Mouse (Mus musculus): ENCODE measurements around the gene Snrpa1. TPM values are rescaled to one million over a fixed set of nuclear protein-coding genes. Genes with fewer than 3 reads are reported as not detected.

Gene Snrpa1
- total RNA-seq, 2 experiments from 2014 or later, result 40.1 to 42.7 TPM

GRCm38 (mm10) chr7:66115821-66116343, 57.1 kb downstream of the Snrpa1 start:
- no peak for DNase-seq

DNA sequence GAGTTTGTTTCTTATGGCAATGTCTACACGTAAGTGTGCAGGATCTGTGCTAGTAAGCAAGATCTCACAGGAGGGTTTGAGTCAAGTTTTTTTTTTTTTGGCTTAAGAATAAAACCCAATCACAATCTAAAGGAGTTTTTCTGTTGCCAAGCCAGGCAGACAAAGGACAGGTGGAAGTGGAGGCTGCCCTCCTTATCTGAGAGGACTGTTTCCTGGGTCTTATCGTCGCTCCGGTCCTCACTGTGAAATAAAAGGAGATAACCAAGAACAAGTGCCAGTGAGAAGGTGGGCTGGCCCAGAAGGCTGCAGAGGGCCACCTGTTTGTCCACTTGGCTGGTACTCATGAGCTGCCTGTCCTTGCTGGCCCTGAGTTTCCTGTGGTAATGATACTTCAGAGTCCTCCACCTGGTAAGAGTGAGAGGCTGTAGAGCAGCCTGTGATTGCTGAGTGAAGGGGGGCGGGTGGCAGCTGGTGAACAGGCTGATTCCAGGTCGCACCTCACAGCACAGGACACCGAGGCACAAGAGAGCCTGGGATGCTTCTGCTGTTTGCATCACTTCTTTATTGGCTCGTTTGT, 58.2 kb downstream of the Snrpa1 start:
- no peak for DNase-seq

DNA sequence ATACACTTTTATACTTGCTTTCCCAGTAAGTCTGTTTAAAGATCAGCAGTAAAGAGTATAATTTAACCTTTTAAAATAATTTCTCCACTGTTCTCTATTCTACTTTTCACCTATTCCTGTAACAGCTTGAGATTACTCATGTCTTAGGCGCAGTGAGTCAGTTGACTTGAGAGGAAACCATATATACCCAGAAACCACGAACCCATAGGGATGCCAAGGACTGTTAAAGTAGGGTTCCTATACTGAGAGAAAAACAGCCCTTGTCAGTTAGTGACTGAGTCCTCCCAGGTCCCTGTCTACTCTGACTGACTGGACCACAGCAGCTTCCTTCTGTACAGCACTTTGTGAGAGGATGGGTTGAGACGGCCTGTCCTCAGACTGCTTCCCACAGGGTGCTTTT, 59.2 kb downstream of the Snrpa1 start:
- DNase-seq, result no peak

DNA sequence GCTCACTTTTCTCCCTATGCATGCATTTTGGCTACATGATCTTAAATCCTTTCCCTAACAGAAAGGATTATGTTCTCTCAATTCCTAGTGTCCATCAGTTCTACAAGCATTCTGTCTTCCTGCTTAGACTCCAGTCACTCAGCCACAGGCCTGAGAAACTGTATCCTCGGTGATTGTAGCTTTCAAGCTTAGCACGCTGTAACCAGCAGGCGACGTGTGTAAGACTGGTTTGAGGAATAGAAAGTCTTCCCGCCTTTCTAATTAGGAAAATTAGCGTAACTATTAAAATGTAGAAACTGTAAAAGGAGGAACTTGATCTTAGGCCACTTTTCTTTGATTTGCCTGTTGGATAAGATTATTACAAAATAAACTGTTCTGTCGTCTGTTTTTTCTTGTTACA, 60.0 kb downstream of the Snrpa1 start:
- DNase-seq, result no peak

GRCm38 (mm10) chr7:66120139-66120538, 61.3 kb downstream of the Snrpa1 start:
- DNase-seq, result no peak

GRCm38 (mm10) chr7:66120702-66121396, 62.0 kb downstream of the Snrpa1 start:
- DNase-seq, result no peak

Other genes starting within 250 kb of the Snrpa1 start
- 10 to 100 TPM; 32.7 to 39.8 TPM for gene Pcsk6, start 197.3 kb upstream of the Snrpa1 start, total RNA-seq (2021)
- not detected for gene Gm45213, start 15.4 kb upstream of the Snrpa1 start, total RNA-seq (2021)
- 10 to 100 TPM; 33.9 to 36.5 TPM for gene Selenos, start 20.6 kb downstream of the Snrpa1 start, total RNA-seq (2021)
- gene Chsy1, start 50.5 kb downstream of the Snrpa1 start, total RNA-seq (2021), result 10 to 100 TPM; 51.4 to 52.3 TPM